Mouse (Mus musculus): ENCODE measurements around the gene Slc22a19.
"Not testable (repeated sequence)": the region's sequence is repeated elsewhere in the genome, so short reads cannot be mapped to it uniquely, and the experiment has no call there.

DNA sequence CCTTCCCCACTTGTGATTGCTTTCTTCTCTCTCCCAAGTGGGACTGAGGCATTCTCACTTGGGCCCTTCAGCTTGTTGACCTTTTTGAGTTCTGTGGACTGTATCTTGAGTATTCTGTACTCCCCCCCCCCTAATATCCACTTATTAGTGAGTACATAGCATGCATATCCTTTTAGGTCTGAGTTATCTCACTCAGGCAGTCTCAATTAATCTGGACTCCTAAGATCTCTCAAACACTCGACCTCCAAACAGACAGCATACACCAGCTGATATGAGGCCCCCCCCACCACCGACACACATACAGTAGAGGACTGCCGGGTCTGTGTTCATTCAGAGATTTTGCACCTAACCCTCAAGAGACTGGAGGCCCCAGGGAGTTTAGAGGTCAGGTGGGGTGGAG is 18.0 kb downstream of the Slc22a19 start:
- TF ChIP-seq POLR2A (IDR thresholded peaks at IDR 0.05; ENCODE audit: low read depth, low read length); CTCF (IDR thresholded peaks at IDR 0.05; ENCODE audit: extremely low read depth, insufficient read length, insufficient replicate concordance, low read depth, low read length): not testable (repeated sequence)
